Mouse (Mus musculus) cortical plate, adult 2 months (tissue): ENCODE measurements around the gene Vps13d. TPM values are rescaled to one million over a fixed set of nuclear protein-coding genes. Genes with fewer than 3 reads are reported as not detected.
A peak's percentile ranks its signal among the peaks of the same experiment; 100 is the strongest.

Experiments used
- H3K27ac ChIP-seq: fragments of 200-500 bp; 2 replicates; pipeline ENCODE4 v1.5.1; 2012; ENCODE audit warnings: low read length, control low read depth, inconsistent platforms; ENCODE audit not compliant: insufficient read depth
- H3K4me1 ChIP-seq: fragments of 200-500 bp; 2 replicates; pipeline ENCODE4 v1.6.1; 2011; ENCODE audit warnings: low read length; ENCODE audit not compliant: control insufficient read depth, insufficient read depth
- H3K4me3 ChIP-seq: fragments of 200-500 bp; 2 replicates; pipeline ENCODE4 v1.5.1; 2011; ENCODE audit warnings: mild to moderate bottlenecking, low read length, control low read depth; ENCODE audit not compliant: insufficient read depth
- CTCF ChIP-seq: fragments of 200-500 bp; IDR thresholded peaks from 2 replicates; pipeline ENCODE4 v1.5.1; 2011; ENCODE audit warnings: mild to moderate bottlenecking, control low read depth, low read length; ENCODE audit not compliant: insufficient read depth; ENCODE audit errors: extremely low read depth
- POLR2A ChIP-seq: fragments of 200-500 bp; IDR thresholded peaks from 2 replicates; pipeline ENCODE4 v1.6.1; 2011; ENCODE audit warnings: mild to moderate bottlenecking, low read length, control low read depth; ENCODE audit not compliant: insufficient read depth; ENCODE audit errors: extremely low read depth
- polyA plus RNA-seq: library from polyadenylated mRNA; depleted of rRNA; stranded (reverse); fragments of >200 nt; gene quantifications from 2 replicates; pipeline ENCODE4 v1.2.3, GENCODE M21; 2012

Gene Vps13d
- polyA plus RNA-seq, 1 experiment, result 50.2 TPM

GRCm38 (mm10) chr4:145229051-145229450 lies 34.2 kb upstream of the Vps13d start:
- Histone ChIP-seq H3K4me1 (no peaks in the 10 kb centered on the region), H3K27ac (0 out of 2 replicates have a peak overlapping the region, but pooled peaks have one; percentile 70), H3K4me3 (no peak overlapping the region)
- TF ChIP-seq POLR2A, result no peak
- no peak for TF ChIP-seq CTCF

GRCm38 (mm10) chr4:145224613-145225012 lies 29.8 kb upstream of the Vps13d start:
- H3K4me1 ChIP-seq, result no peaks in the 10 kb centered on the region; the same call in 1 of the 2 replicates
- H3K4me3 ChIP-seq, result no peak overlapping the region
- TF ChIP-seq POLR2A, result no peak
- no peak for TF ChIP-seq CTCF
- H3K27ac ChIP-seq, result no peak overlapping the region

- TF ChIP-seq POLR2A (no peak), CTCF (no peak)
- Histone ChIP-seq H3K27ac (no peak overlapping the region), H3K4me3 (no peak overlapping the region), H3K4me1 (no peaks in the 10 kb centered on the region; the same call in 1 of the 2 replicates)
Measured at GRCm38 (mm10) chr4:145222064-145222463, 27.3 kb upstream of the Vps13d start.

- Histone ChIP-seq H3K27ac (no peak overlapping the region), H3K4me1 (no peaks in the 10 kb centered on the region; the same call in 1 of the 2 replicates), H3K4me3 (no peak overlapping the region)
- TF ChIP-seq POLR2A (no peak), CTCF (no peak)
Measured at GRCm38 (mm10) chr4:145221379-145221778, 26.6 kb upstream of the Vps13d start.

GRCm38 (mm10) chr4:145220001-145220400 lies 25.2 kb upstream of the Vps13d start:
- no peak for TF ChIP-seq CTCF
- TF ChIP-seq POLR2A, result no peak
- Histone ChIP-seq H3K4me1 (no peaks in the 10 kb centered on the region; the same call in 1 of the 2 replicates), H3K27ac (no peak overlapping the region), H3K4me3 (no peak overlapping the region)

- H3K4me1 ChIP-seq, result no peaks in the 10 kb centered on the region; the same call in 1 of the 2 replicates
- H3K27ac ChIP-seq, result no peak overlapping the region
- TF ChIP-seq CTCF (no peak), POLR2A (no peak)
- no peak overlapping the region for H3K4me3 ChIP-seq
Measured at GRCm38 (mm10) chr4:145219240-145219985, 24.6 kb upstream of the Vps13d start.

GRCm38 (mm10) chr4:145217837-145218236 lies 23.0 kb upstream of the Vps13d start:
- Histone ChIP-seq H3K4me1 (no peaks in the 10 kb centered on the region; the same call in 1 of the 2 replicates), H3K4me3 (no peak overlapping the region), H3K27ac (no peak overlapping the region)
- TF ChIP-seq CTCF (no peak), POLR2A (no peak)

GRCm38 (mm10) chr4:145217046-145217445 lies 22.2 kb upstream of the Vps13d start:
- Histone ChIP-seq H3K4me3 (no peak overlapping the region), H3K27ac (no peak overlapping the region), H3K4me1 (no peaks in the 10 kb centered on the region; the same call in 1 of the 2 replicates)
- no peak for TF ChIP-seq CTCF
- TF ChIP-seq POLR2A, result no peak

- no peak for TF ChIP-seq CTCF
- TF ChIP-seq POLR2A, result no peak
- Histone ChIP-seq H3K27ac (no peak overlapping the region), H3K4me1 (no peaks in the 10 kb centered on the region), H3K4me3 (no peak overlapping the region)
Measured at GRCm38 (mm10) chr4:145215396-145215795, 20.6 kb upstream of the Vps13d start.

- no peak overlapping the region for H3K4me3 ChIP-seq
- no peak overlapping the region for H3K27ac ChIP-seq
- TF ChIP-seq POLR2A, result no peak
- no peak for TF ChIP-seq CTCF
- no peaks in the 10 kb centered on the region for H3K4me1 ChIP-seq
Measured at GRCm38 (mm10) chr4:145214786-145215174, 20.0 kb upstream of the Vps13d start.
